Mouse (Mus musculus) testis, postnatal 14 days (tissue): ENCODE data around the gene Metrn.
A peak's percentile ranks its signal among the peaks of the same experiment; 100 is the strongest.

Experiments used
- DNase-seq: peaks from one replicate; pipeline ENCODE4 v3.0.0; 2021; ENCODE audit warnings: low spot score

Gene Metrn

DNA sequence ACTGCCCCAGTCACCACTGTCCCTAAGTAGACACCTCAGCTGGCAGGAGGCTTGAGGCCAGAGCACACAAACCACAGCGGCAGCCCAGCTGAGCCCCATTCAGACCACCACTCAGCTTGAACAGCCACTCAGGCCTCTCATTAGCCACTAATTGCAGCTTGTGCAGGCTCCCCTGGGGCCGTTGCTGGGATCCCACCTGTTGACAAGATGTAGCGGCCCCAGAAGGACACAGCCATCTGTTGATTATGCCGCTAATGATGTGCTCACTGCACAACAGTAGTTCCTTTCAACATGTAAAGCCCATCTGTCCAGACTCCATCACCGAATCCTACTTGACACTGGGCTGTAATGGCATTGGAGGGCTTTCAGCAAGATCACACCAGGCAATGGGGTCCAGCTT, 31.1 kb downstream of the Metrn start:
- no peak for DNase-seq

DNA sequence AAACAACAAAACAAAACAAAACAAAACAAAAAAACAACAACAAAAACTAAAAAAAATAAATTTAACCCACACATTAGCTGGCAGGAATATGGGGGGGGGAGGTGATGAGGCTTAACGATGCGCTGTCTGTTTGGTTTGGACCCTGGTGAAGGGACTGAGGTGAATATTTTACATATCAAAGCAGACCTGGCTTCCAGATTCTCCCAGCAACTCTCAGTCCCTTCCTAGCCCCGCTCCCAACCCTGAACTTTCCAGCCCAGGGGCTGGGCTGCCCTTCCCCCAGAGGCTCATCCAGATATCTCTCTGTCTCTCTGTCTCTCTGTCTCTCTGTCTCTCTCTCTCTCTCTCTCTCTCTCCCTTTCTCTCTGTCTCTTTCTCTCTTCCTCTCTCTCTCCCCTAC, 34.3 kb downstream of the Metrn start:
- DNase-seq, result no peak

DNA sequence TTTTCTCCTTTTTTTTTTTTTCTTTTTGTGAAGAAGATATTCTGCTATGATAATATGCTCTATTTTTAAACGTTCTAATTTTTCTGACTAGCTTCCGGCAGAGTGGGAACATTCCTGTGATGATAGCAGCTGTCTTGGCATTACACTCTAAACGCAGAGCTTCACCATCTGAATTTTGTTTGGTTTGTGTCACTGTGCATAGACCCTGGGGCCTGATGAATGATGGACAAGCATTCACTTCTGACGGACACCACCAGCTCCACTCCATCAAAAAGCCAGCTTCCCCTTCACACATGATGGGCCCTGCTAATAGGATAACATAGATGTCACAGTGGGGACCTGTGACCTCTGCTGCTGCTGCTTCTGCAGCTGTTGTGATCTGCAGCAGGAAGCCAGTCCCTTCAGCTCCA, 35.4 kb downstream of the Metrn start:
- DNase-seq, result no peak

DNA sequence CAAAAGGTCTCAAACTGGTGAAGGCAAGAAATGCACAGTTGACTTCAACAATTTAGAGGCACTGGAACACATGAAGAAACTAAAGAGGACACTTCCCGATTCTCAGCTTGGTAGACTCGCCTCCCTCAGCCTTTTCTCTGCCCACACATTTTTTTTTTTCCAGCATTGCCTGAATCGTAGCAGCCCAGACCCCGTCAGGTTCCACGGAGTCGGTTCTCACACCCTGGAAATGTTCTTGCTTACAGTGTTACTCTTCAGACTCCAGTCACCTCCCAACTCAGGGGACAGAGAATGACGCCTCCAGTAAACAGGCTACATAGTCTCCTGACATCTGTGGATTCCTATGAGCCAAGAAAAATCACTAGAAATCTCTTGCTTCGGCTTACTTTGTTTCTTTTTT, 36.8 kb downstream of the Metrn start:
- peak; percentile 40 for DNase-seq

DNA sequence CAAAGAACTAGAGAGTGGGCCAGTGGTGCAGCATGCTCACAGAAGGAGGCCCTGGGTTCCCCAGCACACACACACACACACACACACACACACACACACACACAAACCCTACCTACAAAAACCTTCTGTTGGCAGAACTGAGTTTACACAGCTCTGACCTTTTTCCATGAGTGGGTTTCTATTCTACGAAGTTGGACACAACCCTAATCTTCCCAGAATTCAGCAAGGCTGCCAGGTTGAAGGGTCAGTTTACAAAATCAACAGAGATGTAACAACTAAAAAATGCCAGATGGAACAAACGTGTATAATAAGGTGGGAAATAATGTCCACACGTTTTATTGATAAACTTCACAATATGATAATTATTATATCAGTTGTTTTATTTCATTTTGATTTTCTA, 39.2 kb downstream of the Metrn start:
- DNase-seq, result no peak

DNA sequence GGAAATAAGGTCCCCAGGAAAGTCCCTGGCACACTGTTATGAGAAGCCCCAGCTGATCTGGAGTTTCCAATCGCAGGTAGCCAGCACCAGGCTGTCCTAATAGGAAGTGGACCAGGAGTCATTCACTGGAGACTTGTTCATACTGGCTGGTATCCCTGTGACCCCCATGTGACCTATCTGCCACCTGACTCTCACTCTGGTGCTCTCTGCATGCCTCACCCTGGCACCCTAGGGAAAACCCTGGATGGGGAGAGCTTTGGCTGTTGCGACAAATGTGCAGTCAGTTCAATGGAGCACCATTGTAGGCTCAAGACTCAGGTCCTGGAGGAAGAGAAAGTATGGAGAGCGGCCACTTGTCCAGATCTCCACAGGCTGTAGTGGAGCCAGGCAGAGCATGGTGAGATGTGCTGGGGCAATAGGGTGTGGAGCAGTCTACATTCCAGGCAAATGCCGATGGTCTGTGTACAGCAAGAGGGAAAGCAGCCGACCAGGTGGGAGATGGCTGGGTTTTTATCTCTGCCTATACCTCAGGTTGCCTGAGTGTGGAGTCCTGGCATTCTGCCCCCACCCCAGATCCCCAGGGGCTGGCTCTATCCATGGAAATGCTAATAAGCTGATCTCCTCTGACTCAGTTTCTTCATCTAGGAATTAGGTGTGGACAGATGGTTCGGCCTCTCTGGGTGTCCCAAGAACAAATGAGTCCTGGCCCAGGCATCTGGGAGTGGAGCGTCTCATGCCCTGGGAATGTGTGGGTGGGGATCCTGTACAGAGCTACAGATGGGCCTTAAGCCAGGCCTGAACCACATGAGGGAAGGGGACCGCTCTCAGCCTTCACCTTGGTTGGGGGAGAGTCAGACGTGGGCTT, 40.3 kb downstream of the Metrn start:
- no peak for DNase-seq

DNA sequence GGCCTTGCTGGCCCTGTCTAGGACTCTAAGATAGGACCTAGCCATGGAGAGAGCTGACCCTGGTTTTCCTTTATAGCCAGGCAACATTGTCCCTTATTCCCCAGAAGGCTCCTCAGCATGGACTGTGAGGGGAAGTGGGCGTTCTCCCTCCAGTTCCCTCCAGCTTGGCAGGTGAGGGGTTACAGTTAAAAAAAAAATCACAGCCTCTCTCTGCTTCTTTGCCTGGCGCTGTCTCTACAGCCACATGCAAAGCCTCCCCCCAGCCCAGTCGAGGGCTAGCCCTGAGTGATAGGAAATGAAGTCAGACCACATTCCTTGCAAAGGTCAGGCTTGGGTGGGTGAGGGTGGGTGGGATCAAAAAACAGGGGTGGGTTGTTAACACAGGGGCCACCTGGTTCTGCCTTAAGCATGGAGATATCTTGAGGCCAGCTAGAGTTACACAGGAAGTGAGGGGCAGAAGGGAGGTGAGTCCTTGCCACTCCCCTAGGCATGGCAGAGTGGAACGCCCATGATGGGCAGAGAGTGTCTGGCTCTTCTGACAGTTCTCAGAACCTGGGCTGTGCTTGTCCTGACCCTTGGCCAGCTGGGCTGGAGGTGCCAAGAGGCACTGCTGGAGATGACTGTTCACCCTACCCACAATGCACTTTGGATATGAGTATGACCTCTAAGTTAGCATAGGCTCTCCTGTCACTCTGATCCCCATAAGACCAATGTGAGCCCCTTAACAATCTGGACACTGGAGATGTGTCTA, 41.1 kb downstream of the Metrn start:
- DNase-seq, result no peak

DNA sequence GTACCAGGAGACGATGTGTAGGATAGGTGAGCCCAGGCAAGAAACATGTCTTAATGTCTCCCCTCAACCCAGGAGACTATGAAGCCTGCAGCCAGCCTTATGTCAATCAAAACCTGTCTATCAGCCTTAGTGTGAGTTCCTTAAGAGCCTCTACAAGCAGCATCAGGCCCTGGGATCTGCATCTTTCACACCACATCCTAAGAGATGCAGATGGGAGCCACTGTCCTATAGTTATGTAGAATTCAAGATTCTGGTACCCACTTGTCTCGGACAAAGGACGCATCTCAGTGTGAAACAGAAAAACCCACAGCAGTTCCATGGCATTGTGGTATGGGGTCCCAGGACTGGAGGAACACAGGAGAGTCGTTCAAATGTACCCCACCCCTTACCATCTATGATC, 41.9 kb downstream of the Metrn start:
- DNase-seq, result no peak

DNA sequence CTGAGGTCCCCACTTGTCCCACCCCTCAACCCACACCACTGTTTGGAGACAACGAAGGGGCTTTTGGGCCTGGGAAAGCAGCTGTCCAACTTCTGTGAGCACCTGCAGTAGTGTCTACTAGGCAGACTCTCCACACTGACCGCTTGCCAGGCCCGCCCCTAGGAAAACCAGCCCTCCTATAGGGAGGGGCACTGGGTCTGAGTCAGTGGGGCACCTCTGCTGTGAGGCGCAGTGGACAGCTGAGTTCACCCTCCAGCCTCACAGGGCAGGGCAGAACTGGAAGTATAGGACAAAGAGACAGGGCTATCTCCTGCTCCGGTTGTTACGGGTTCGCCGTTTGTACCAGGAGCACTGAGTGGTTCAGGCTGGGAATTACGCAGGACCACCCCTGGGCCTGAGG, 42.7 kb downstream of the Metrn start, which contains the start of gene Msln:
Gene Msln (minus strand): TSS at position 138 of the 400 bp plus-strand sequence.
- no peak for DNase-seq

DNA sequence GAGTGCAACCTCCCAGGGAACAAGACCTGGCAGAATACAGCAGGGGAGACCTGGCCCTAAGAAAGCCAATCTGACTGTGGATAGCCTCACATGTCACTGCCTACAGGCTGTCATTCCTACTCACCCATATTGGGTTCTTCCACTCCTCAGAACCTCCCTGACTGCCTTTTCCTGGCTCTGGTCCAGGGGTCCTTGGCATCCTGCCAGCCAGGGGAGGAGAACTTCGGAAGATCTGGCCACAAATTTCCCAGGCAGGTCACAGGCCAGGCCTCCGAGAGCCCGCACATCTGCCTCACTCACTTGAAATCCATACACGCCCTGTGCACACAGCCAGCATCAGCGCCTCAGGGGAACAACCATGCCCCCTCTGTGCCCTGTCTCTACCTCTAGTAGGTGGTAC, 45.5 kb downstream of the Metrn start:
- DNase-seq, result no peak

DNA sequence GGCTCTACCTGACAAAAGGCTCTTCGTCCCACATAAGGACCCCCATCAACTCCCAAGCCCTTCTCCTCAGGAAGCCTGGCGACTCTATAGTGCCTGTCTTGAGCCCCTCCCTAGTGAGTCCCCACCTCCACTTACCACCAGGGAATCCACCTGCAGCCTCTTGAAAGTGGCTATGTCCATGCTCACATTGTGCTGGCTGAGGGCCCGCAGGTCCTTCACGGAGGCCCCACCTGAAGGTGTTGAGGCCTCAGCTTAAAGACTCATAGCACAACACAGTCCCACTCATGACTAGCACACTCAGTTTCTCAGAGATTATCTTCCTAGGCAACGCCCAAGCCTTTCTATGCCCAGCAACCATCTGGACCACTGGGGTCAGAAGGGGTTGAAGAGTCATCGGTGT, 47.6 kb downstream of the Metrn start:
- no peak for DNase-seq

DNA sequence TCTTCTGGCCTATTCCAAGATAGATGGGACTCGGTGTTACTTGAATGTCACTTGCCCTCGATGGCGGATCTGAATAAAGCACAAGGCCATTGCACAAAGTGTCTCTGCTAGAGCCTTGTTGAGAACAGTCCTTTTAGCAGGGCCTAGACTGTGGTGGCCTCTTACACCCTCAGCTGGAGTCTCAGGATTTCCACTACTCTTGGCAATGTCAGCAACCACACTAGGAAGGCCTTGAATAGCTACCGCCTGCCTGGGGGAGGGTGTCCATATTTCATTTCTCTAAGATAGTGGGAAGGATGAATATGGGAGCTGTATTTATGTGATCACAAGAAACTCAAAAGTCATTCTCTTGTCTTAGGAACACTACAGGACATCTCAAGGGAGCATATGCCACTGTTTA, 48.7 kb downstream of the Metrn start:
- no peak for DNase-seq

DNA sequence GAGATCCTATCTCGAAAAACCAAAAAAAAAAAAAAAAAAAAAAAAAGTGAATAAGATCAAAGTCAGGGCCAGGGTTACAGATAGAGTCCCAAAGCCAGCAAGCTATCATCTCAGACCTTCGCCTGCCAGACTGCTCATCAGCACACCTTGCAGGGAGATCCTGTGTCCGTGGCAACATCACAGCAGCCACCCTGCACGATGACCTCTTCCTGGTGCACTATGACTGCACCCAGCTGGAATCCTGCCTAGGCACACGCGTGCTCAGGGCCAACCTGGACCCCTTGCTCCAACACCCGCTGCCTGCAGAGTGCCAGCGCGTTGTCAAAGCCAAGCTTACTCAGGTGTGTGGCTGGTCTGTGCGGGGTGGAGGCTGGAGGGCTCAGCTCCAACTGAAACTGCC, 52.6 kb downstream of the Metrn start:
- DNase-seq, result no peak

DNA sequence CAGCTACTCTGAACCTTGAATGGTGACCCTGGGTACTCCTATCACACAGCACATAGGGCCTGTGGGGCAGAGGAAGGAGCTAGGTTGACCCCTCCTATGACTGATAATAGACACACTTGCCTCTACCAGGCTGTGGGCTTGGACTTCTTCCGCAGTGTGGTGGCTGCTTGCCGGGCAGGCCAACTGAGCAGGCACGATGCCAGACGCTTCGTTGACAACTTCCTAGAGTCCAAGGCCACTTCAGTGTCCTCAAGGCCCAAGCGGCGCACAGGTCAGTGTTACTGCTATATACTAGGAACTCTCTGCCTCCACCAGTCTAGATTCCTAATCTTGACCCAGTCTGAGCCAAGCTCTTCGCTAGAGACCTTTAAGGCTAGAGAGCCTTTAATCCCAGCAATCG, 53.1 kb downstream of the Metrn start:
- no peak for DNase-seq
